Mouse (Mus musculus): ENCODE results near the gene Olfr45.

DNA sequence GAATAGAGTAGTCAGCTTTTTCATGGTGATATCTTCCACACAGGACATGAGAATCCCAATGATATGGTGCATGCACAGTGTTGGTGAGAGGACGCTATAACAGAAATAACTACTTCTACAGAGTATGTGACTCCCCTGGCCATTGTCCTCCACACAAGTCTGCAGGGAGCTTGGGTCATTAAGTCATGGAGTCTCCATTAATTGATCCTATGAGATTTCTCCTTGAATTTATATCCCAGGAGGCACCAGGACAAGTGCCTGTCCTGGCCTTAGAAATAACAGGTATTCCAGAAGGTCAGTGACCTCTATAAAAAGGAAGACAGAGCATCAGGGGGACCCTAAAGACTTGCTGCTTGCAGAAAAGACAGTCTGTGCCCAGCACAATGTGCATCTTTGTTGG lies 35.6 kb upstream of the Olfr45 start, which contains the start of gene Olfr53:
- no peak for TF ChIP-seq POLR2A (IDR thresholded peaks at IDR 0.05; ENCODE audit: borderline replicate concordance, low read depth, low read length)
- no peak for TF ChIP-seq CTCF (IDR thresholded peaks at IDR 0.05; ENCODE audit: low read depth, low read length)
